Mouse (Mus musculus): ENCODE measurements around the gene Vmn1r128.
"Not testable (repeated sequence)": the region's sequence is repeated elsewhere in the genome, so short reads cannot be mapped to it uniquely, and the experiment has no call there.

GRCm38 (mm10) chr7:21361191-21361590, 12.0 kb downstream of the Vmn1r128 start, which contains the start of gene Vmn1r129:
- TF ChIP-seq CTCF (IDR thresholded peaks at IDR 0.05; ENCODE audit: extremely low read depth, insufficient read depth, insufficient read length, insufficient replicate concordance); POLR2A (IDR thresholded peaks at IDR 0.05; ENCODE audit: low read depth, low read length): not testable (repeated sequence)
